Mouse (Mus musculus) liver, postnatal 0 days (tissue): ENCODE measurements at regions not wholly inside any gene's neighbourhood (a gene's known extent, or its start where the extent isn't known, plus 50 kb on each side); places are given as distances from the start of the nearest gene placed in this dataset.

Experiments used
- ATAC-seq: fragments of 200-750 bp; cut with Nextera tagmentation; 2 replicates; pipeline ENCODE4 v1.8.0; 2017; ENCODE audit warnings: mild to moderate bottlenecking, moderate library complexity
- DNase-seq: peaks from one replicate; pipeline ENCODE4 v3.0.0-alpha.2; 2016
- H3K27ac ChIP-seq: fragments of 300-500 bp; sonication (generic); 2 replicates; pipeline ENCODE4 v1.5.1; 2014; ENCODE audit warnings: antibody characterized with exemption, moderate library complexity, mild to moderate bottlenecking, low read depth
- H3K27me3 ChIP-seq: fragments of 300-500 bp; sonication (generic); 2 replicates; pipeline ENCODE4 v1.6.1; 2014; ENCODE audit warnings: low read length, control low read depth, mixed read lengths; ENCODE audit not compliant: insufficient read depth
- H3K36me3 ChIP-seq: fragments of 300-500 bp; sonication (generic); replicated peaks from 2 replicates; pipeline ENCODE4 v1.6.1; 2014; ENCODE audit warnings: mild to moderate bottlenecking, control low read depth, low read length, moderate library complexity, mixed read lengths; ENCODE audit not compliant: insufficient read depth
- H3K4me1 ChIP-seq: fragments of 300-500 bp; sonication (generic); 2 replicates; pipeline ENCODE4 v1.6.1; 2014; ENCODE audit warnings: antibody characterized with exemption, mild to moderate bottlenecking, control low read depth; ENCODE audit not compliant: insufficient read depth
- H3K4me2 ChIP-seq: fragments of 300-500 bp; sonication (generic); 2 replicates; pipeline ENCODE4 v1.6.1; 2014; ENCODE audit warnings: low read depth, mild to moderate bottlenecking, low read length, moderate library complexity, mixed read lengths
- H3K4me3 ChIP-seq: fragments of 300-500 bp; sonication (generic); 2 replicates; pipeline ENCODE4 v1.5.1; 2014; ENCODE audit warnings: low read depth, low read length
- H3K9ac ChIP-seq: fragments of 300-500 bp; sonication (generic); replicated peaks from 2 replicates; pipeline ENCODE4 v1.6.1; 2014; ENCODE audit warnings: mild to moderate bottlenecking, moderate library complexity
- H3K9me3 ChIP-seq: fragments of 300-500 bp; sonication (generic); 2 replicates; pipeline ENCODE4 v1.6.1; 2016; ENCODE audit warnings: mild to moderate bottlenecking, control low read depth, low read length, mixed read lengths
- CTCF ChIP-seq: sonication (generic); IDR thresholded peaks from 2 replicates; pipeline ENCODE4 v1.5.1; 2016; ENCODE audit warnings: antibody characterized with exemption, low read depth
- EP300 ChIP-seq: IDR thresholded peaks from 2 replicates; pipeline ENCODE4 v1.6.1; 2016; ENCODE audit warnings: antibody characterized with exemption, low read depth, mild to moderate bottlenecking
- WGBS: fragments of 180-500 bp; shearing (Covaris S2); extraction: QIAGEN DNeasy Blood & Tissue Kit; methylation state at CpG from one replicate; pipeline ENCODE4 v1.1.7; 2014; ENCODE audit not compliant: insufficient replicate concordance; 5-methylcytosine and 5-hydroxymethylcytosine counted together

GRCm38 (mm10) chr4:3079901-3080300 is 87.2 kb upstream of the Vmn1r2 start:
- TF ChIP-seq EP300, result no peak
- no peak for TF ChIP-seq CTCF
- DNase-seq (peak; percentile 11), ATAC-seq (no peak)
- Histone ChIP-seq H3K4me1 (no peaks in the 10 kb centered on the region), H3K4me2 (no peak overlapping the region), H3K27ac (no peak overlapping the region), H3K4me3 (no peak overlapping the region), H3K27me3 (no peaks in the 10 kb centered on the region), H3K9ac (no peak overlapping the region), H3K9me3 (peaks cover 21% of the 10 kb centered on the region), H3K36me3 (no peaks in the 10 kb centered on the region)
- WGBS, result 82% methylated on average over 1 of the region's 1 CpGs

GRCm38 (mm10) chr4:3080385-3081125 is 86.6 kb upstream of the Vmn1r2 start:
- Histone ChIP-seq H3K36me3 (no peaks in the 10 kb centered on the region), H3K4me2 (no peak overlapping the region), H3K9ac (no peak overlapping the region), H3K4me3 (no peak overlapping the region), H3K9me3 (peaks cover 21% of the 10 kb centered on the region), H3K27me3 (no peaks in the 10 kb centered on the region), H3K4me1 (no peaks in the 10 kb centered on the region), H3K27ac (no peak overlapping the region)
- peak; percentile 30 for DNase-seq
- 48% methylated on average over 7 of the region's 7 CpGs for WGBS
- TF ChIP-seq EP300, result no peak
- no peak for TF ChIP-seq CTCF
- peak; percentile 15 for ATAC-seq

GRCm38 (mm10) chr4:3081148-3081952 is 85.8 kb upstream of the Vmn1r2 start:
- DNase-seq (peak; percentile 25), ATAC-seq (peak; percentile 14)
- H3K9ac ChIP-seq, result no peak overlapping the region
- TF ChIP-seq CTCF (no peak), EP300 (no peak)
- no peaks in the 10 kb centered on the region for H3K27me3 ChIP-seq
- H3K4me2 ChIP-seq, result no peak overlapping the region
- H3K36me3 ChIP-seq, result no peaks in the 10 kb centered on the region
- no peaks in the 10 kb centered on the region for H3K4me1 ChIP-seq
- peaks cover 24% of the 10 kb centered on the region for H3K9me3 ChIP-seq
- no peak overlapping the region for H3K4me3 ChIP-seq
- WGBS, result 53% methylated on average over 6 of the region's 6 CpGs
- H3K27ac ChIP-seq, result no peak overlapping the region

- Histone ChIP-seq H3K9ac (no peak overlapping the region), H3K9me3 (peaks cover 24% of the 10 kb centered on the region), H3K4me3 (no peak overlapping the region), H3K4me2 (no peak overlapping the region), H3K4me1 (no peaks in the 10 kb centered on the region), H3K27ac (no peak overlapping the region), H3K36me3 (no peaks in the 10 kb centered on the region), H3K27me3 (no peaks in the 10 kb centered on the region)
- DNase-seq (peak; percentile 27), ATAC-seq (peak; percentile 10; the same call in 1 of the 2 replicates)
- TF ChIP-seq CTCF, result no peak
- TF ChIP-seq EP300, result no peak
- 68% methylated on average over 3 of the region's 3 CpGs for WGBS
These were observed 84.9 kb upstream of the Vmn1r2 start for GRCm38 (mm10) chr4:3081953-3082950.

- 51% methylated on average over 8 of the region's 8 CpGs for WGBS
- peak; percentile 48 for DNase-seq
- Histone ChIP-seq H3K27me3 (no peaks in the 10 kb centered on the region), H3K36me3 (no peaks in the 10 kb centered on the region), H3K9me3 (peaks cover 24% of the 10 kb centered on the region), H3K4me3 (no peak overlapping the region), H3K27ac (no peak overlapping the region), H3K9ac (no peak overlapping the region), H3K4me2 (no peak overlapping the region), H3K4me1 (no peaks in the 10 kb centered on the region)
- peak; percentile 17 for ATAC-seq
- TF ChIP-seq EP300, result no peak
- no peak for TF ChIP-seq CTCF
These were observed 83.7 kb upstream of the Vmn1r2 start for GRCm38 (mm10) chr4:3083161-3084020.
